Mouse (Mus musculus): Measurements from ENCODE around the gene Moxd2. TPM values are rescaled to one million over a fixed set of nuclear protein-coding genes. Genes with fewer than 3 reads are reported as not detected.

The Moxd2 gene
- not detected for total RNA-seq (2021)
- long read RNA-seq, experiment 1, result 0 reads
- long read RNA-seq, experiment 2, result 0 reads

- DNase-seq (ENCODE audit: low spot score in 2 of 2), result no peak
- intact Hi-C loops (cut with DNase I), result no loop called here
Observed at GRCm38 (mm10) chr6:40887394-40887793, at the start of gene Moxd2. Gene Moxd2, minus strand, starts transcription at chr6:40887494.

GRCm38 (mm10) chr6:40919954-40920353 is 32.7 kb upstream of the Moxd2 start:
- no peak for DNase-seq (ENCODE audit: low spot score in 2 of 2)
- intact Hi-C loops (cut with DNase I), result no loop called here

GRCm38 (mm10) chr6:40900287-40900686 is 13.0 kb upstream of the Moxd2 start, which contains the start of gene Prss58:
Gene Prss58, minus strand, starts transcription at chr6:40900387.
- intact Hi-C loops (cut with DNase I), result no loop called here
- DNase-seq (ENCODE audit: low spot score in 2 of 2), result no peak

GRCm38 (mm10) chr6:40894716-40895115 is 7.4 kb upstream of the Moxd2 start:
- intact Hi-C loops (cut with DNase I), result no loop called here
- no peak for DNase-seq (ENCODE audit: low spot score in 2 of 2)

GRCm38 (mm10) chr6:40893577-40893976 is 6.3 kb upstream of the Moxd2 start:
- intact Hi-C loops (cut with DNase I), result no loop called here
- DNase-seq (ENCODE audit: low spot score in 2 of 2), result peak; percentile 10 to 26

- no peak for DNase-seq (ENCODE audit: low spot score in 2 of 2)
- intact Hi-C loops (cut with DNase I), result no loop called here
Observed at GRCm38 (mm10) chr6:40891754-40892153, 4.5 kb upstream of the Moxd2 start.

- DNase-seq (ENCODE audit: low spot score in 2 of 2), result no peak
- intact Hi-C loops (cut with DNase I), result no loop called here
Observed at GRCm38 (mm10) chr6:40890973-40891372, 3.7 kb upstream of the Moxd2 start.

GRCm38 (mm10) chr6:40845283-40845682 is 42.0 kb downstream of the Moxd2 start:
- intact Hi-C loops (cut with DNase I), result loop anchor here (10.0 kb wide), 2 partner anchors 230 to 370 kb away; partner anchors contain the start of genes Ssbp1 and Tas2r138
- peak in 1 of 2 experiments; percentile 13 for DNase-seq (ENCODE audit: low spot score in 2 of 2)

Other genes with a start within 250 kb of the Moxd2 start
- gene Prss58, start 12.9 kb upstream of the Moxd2 start, total RNA-seq (2021), result not detected
- gene 1700074P13Rik, start 53.1 kb upstream of the Moxd2 start, total RNA-seq (2021), result not detected
- gene Gm4744, start 64.4 kb upstream of the Moxd2 start, total RNA-seq (2021), result not detected
- gene 1810009J06Rik, start 77.3 kb upstream of the Moxd2 start, total RNA-seq (2021), result not detected
- gene Gm2663, start 112.0 kb upstream of the Moxd2 start, total RNA-seq (2021), result not detected
- gene 2210010C04Rik, start 148.0 kb upstream of the Moxd2 start, total RNA-seq (2021), result not detected